Mouse (Mus musculus): ENCODE measurements around the gene Sap25. TPM values are rescaled to one million over a fixed set of nuclear protein-coding genes. Genes with fewer than 3 reads are reported as not detected.

The Sap25 gene
- 2.5 and 3.3 TPM in 2 replicates for polyA plus RNA-seq (2015; fragmentation: Nextera tagmentation; extraction: Ambion mirVana)

GRCm38 (mm10) chr5:137641054-137641453 is at the start of gene Sap25:
TSS of gene Sap25 (plus strand) at chr5:137641334.

GRCm38 (mm10) chr5:137600619-137601364 is 40.3 kb upstream of the Sap25 start, which contains the start of gene Mospd3:
TSS of gene Mospd3 (minus strand) at chr5:137601058.

GRCm38 (mm10) chr5:137613550-137613949 is 27.6 kb upstream of the Sap25 start, which contains the start of gene Pcolce:
TSS of gene Pcolce (minus strand) at chr5:137613784.

GRCm38 (mm10) chr5:137628498-137629305 is 12.4 kb upstream of the Sap25 start, which contains the start of the genes Fbxo24, Lrch4 and Gm20605:
TSS of gene Fbxo24 (minus strand) at chr5:137629002.
TSS of gene Lrch4 (plus strand) at chr5:137629121.
TSS of gene Gm20605 (plus strand) at chr5:137629175.

GRCm38 (mm10) chr5:137645652-137646091 is 4.5 kb downstream of the Sap25 start, which contains the start of gene Irs3:
TSS of gene Irs3 (minus strand) at chr5:137645714.

GRCm38 (mm10) chr5:137684294-137685123 is 43.4 kb downstream of the Sap25 start, which contains the start of gene Agfg2:
TSS of gene Agfg2 (minus strand) at chr5:137684726.

Other genes with a start within 250 kb of the Sap25 start
- gene Zan, start 164.3 kb upstream of the Sap25 start, polyA plus RNA-seq (2015; fragmentation: Nextera tagmentation; extraction: Ambion mirVana) = 0.11 and 0.18 TPM in 2 replicates
- gene Pop7, start 138.8 kb upstream of the Sap25 start, polyA plus RNA-seq (2015; fragmentation: Nextera tagmentation; extraction: Ambion mirVana) = 29.4 and 30.6 TPM in 2 replicates
- gene Gigyf1, start 122.8 kb upstream of the Sap25 start, polyA plus RNA-seq (2015; fragmentation: Nextera tagmentation; extraction: Ambion mirVana) = 6.7 and 7.4 TPM in 2 replicates
- not detected in 2 replicates for gene Epo, start 108.1 kb upstream of the Sap25 start, polyA plus RNA-seq (2015; fragmentation: Nextera tagmentation; extraction: Ambion mirVana)
- gene Gnb2, start 107.8 kb upstream of the Sap25 start, polyA plus RNA-seq (2015; fragmentation: Nextera tagmentation; extraction: Ambion mirVana) = 242 and 289 TPM in 2 replicates
- gene Actl6b, start 87.8 kb upstream of the Sap25 start, polyA plus RNA-seq (2015; fragmentation: Nextera tagmentation; extraction: Ambion mirVana) = not detected in 2 replicates
- gene Tfr2, start 71.5 kb upstream of the Sap25 start, polyA plus RNA-seq (2015; fragmentation: Nextera tagmentation; extraction: Ambion mirVana) = 0.33 and 0.40 TPM in 2 replicates
- 22.7 and 27.7 TPM in 2 replicates for gene Mospd3, start 40.3 kb upstream of the Sap25 start, polyA plus RNA-seq (2015; fragmentation: Nextera tagmentation; extraction: Ambion mirVana)
- 237 and 321 TPM in 2 replicates for gene Pcolce, start 27.6 kb upstream of the Sap25 start, polyA plus RNA-seq (2015; fragmentation: Nextera tagmentation; extraction: Ambion mirVana)
- 0.21 and 0.44 TPM in 2 replicates for gene Fbxo24, start 12.3 kb upstream of the Sap25 start, polyA plus RNA-seq (2015; fragmentation: Nextera tagmentation; extraction: Ambion mirVana)
- 17.9 and 19.9 TPM in 2 replicates for gene Lrch4, start 12.2 kb upstream of the Sap25 start, polyA plus RNA-seq (2015; fragmentation: Nextera tagmentation; extraction: Ambion mirVana)
- gene Gm20605, start 12.2 kb upstream of the Sap25 start, polyA plus RNA-seq (2015; fragmentation: Nextera tagmentation; extraction: Ambion mirVana) = 3.1 and 4.4 TPM in 2 replicates
- 0.81 and 3.8 TPM in 2 replicates for gene Irs3, start 4.4 kb downstream of the Sap25 start, polyA plus RNA-seq (2015; fragmentation: Nextera tagmentation; extraction: Ambion mirVana)
- 4.1 and 7.5 TPM in 2 replicates for gene Agfg2, start 43.4 kb downstream of the Sap25 start, polyA plus RNA-seq (2015; fragmentation: Nextera tagmentation; extraction: Ambion mirVana)
- gene Nyap1, start 100.3 kb downstream of the Sap25 start, polyA plus RNA-seq (2015; fragmentation: Nextera tagmentation; extraction: Ambion mirVana) = 0.17 and 0.22 TPM in 2 replicates
- gene Tsc22d4, start 104.4 kb downstream of the Sap25 start, polyA plus RNA-seq (2015; fragmentation: Nextera tagmentation; extraction: Ambion mirVana) = 150 and 163 TPM in 2 replicates
- 13.6 and 19.4 TPM in 2 replicates for gene Ppp1r35, start 137.5 kb downstream of the Sap25 start, polyA plus RNA-seq (2015; fragmentation: Nextera tagmentation; extraction: Ambion mirVana)
- 5.2 and 7.2 TPM in 2 replicates for gene Mepce, start 146.3 kb downstream of the Sap25 start, polyA plus RNA-seq (2015; fragmentation: Nextera tagmentation; extraction: Ambion mirVana)
- gene Zcwpw1, start 146.5 kb downstream of the Sap25 start, polyA plus RNA-seq (2015; fragmentation: Nextera tagmentation; extraction: Ambion mirVana) = 6.5 and 7.4 TPM in 2 replicates
- 2.2 and 3.2 TPM in 2 replicates for gene Pilra, start 194.9 kb downstream of the Sap25 start, polyA plus RNA-seq (2015; fragmentation: Nextera tagmentation; extraction: Ambion mirVana)
- gene Pilrb1, start 216.8 kb downstream of the Sap25 start, polyA plus RNA-seq (2015; fragmentation: Nextera tagmentation; extraction: Ambion mirVana) = 0.94 and 1.7 TPM in 2 replicates
- 4.2 and 4.9 TPM in 2 replicates for gene Pilrb2, start 230.5 kb downstream of the Sap25 start, polyA plus RNA-seq (2015; fragmentation: Nextera tagmentation; extraction: Ambion mirVana)

All from skeletal muscle tissue, postnatal 0 days (tissue).